Mouse (Mus musculus): ENCODE data around the gene Nbea. TPM values are rescaled to one million over a fixed set of nuclear protein-coding genes. Genes with fewer than 3 reads are reported as not detected.

Gene Nbea
- polyA plus RNA-seq, 1 experiment from 2014 or later: 8.9 TPM

DNA sequence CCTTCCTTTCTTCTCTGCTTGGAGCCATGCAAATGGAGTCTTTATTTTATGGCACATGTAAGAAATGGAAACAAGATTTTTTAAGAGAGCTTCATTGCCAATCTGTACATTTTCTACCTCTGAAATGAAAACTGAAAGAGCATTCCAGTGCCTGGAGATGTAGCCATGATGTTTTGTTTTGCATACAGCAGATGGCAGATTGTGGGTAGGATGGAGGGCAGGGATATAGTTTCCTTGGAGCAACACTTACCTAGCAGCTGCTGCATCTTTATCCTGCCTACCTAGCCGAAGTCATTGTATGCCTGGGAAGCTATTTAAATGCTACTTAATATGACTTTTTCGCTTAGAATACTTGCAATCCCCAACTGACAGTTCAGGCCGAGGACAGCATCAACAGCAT is 518.8 kb downstream of the Nbea start:
- Histone ChIP-seq H3K27me3 (replicated peaks) (no peaks in the 10 kb centered on the region), H3K4me3 (replicated peaks) (no peak overlapping the region), H3K4me1 (no peaks in the 10 kb centered on the region), H3K9ac (no peak overlapping the region), H3K36me3 (no peaks in the 10 kb centered on the region), H3K4me2 (no peak overlapping the region), H3K9me3 (no peaks in the 10 kb centered on the region), H3K27ac (no peak overlapping the region)
- no peak for ATAC-seq (ENCODE audit: insufficient read depth, low FRiP score, low read depth)
- 88% methylated on average over 3 of the region's 3 CpGs for WGBS

DNA sequence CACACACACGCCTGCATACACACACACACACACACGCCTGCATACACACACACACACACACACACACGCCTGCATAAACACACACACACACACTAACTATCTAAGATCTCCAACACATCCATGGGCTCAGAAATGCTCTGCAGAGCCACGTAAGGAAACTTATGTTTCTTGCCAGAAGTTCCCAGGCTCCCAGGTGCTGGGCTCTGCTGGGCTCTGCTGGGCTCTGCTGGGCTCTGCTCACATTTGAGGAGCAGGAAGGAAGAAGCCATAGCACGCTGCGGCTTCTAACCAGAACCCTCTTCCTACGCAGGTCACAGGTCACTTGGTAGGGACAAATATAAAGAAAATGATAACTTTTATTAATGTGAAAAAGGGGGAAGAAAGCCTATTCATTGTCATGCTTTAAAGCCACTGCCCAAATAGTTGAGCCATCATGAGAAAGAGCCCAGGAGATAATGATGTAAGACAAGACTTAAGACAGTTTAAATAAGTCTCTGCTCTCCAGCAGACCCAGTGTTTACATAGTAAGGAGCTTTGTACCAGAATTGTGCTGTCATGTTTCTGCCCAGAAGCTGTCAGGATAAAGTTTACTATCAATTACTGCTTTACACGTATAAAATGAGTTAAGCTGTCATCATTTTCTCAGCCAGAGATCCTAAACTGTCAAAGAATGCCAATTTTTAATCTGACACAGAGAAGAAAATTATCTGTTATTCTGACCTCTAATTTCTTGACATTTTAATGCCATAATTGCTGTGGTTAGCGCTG is 521.6 kb downstream of the Nbea start:
- Histone ChIP-seq H3K27ac (no peak overlapping the region), H3K27me3 (replicated peaks) (no peaks in the 10 kb centered on the region), H3K9ac (no peak overlapping the region), H3K4me1 (no peaks in the 10 kb centered on the region), H3K4me3 (replicated peaks) (no peak overlapping the region), H3K4me2 (no peak overlapping the region), H3K36me3 (no peaks in the 10 kb centered on the region), H3K9me3 (no peaks in the 10 kb centered on the region)
- no peak for ATAC-seq (ENCODE audit: insufficient read depth, low FRiP score, low read depth)
- WGBS: 42% methylated on average over 8 of the region's 9 CpGs

DNA sequence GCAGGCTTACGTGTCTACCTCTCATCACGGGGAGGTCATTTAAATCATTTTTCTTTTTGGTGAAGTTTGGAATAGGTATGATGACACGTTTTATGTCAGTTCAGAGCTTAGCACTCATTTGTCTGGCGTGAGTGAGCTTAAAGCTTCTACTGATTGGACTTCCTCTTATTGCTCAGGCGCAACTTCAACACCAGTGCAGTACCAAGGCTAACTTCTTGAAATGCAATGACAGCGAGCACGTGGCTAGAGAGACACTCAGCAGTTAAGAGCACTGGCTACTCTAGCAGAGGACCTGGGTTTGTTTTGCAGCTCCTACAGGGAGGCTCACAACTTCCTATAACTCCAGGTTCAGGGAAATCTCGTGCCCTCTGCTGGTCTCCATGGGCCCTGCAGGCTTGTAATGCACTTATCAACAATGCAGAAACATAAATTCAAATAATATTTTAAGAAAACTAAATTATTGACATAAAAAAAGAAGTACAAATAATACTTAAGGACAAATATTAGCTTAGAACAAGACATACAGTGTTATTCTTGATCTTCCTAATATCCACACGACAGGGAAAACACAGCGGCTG is 523.2 kb downstream of the Nbea start:
- no peaks in the 10 kb centered on the region for H3K36me3 ChIP-seq
- 86% methylated on average over 10 of the region's 10 CpGs for WGBS
- H3K9ac ChIP-seq: no peak overlapping the region
- ATAC-seq (ENCODE audit: insufficient read depth, low FRiP score, low read depth): no peak
- no peak overlapping the region for H3K4me3 ChIP-seq (replicated peaks)
- no peaks in the 10 kb centered on the region for H3K27me3 ChIP-seq (replicated peaks)
- H3K4me2 ChIP-seq: no peak overlapping the region
- no peak overlapping the region for H3K27ac ChIP-seq
- H3K9me3 ChIP-seq: no peaks in the 10 kb centered on the region
- no peaks in the 10 kb centered on the region for H3K4me1 ChIP-seq

DNA sequence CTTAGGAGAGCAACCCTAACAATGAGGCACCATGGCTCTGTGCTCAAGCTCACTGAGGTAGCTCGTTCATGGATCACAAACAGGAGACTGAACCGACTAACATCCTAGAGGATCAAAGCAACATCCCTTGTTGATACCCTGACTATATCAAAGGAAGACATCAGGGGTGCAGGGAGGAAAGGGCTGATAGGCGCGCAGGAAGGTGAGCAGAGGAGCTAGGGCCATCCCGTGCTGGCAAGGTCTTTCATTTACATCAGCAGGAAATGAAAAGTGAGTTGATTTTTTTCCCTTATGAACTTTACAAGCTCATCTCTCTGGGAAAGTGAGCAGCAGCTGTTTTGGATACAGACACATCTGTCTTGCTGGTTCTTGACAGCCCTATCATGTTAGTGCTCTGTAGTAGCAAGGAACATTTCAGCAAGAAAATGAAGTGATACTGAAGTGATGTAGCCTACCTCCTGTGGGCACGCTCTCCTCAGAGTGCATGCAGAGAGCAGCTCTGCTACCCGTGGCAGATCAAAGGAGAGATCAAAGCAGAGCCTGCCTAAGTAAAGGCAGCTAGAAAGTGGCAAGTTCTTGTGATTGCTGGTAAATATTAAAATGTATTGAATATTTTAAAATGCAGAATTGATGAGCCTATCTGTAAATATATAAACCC is 523.8 kb downstream of the Nbea start:
- Histone ChIP-seq H3K36me3 (no peaks in the 10 kb centered on the region), H3K4me3 (replicated peaks) (no peak overlapping the region), H3K27me3 (replicated peaks) (no peaks in the 10 kb centered on the region), H3K9ac (no peak overlapping the region), H3K9me3 (no peaks in the 10 kb centered on the region), H3K4me1 (no peaks in the 10 kb centered on the region), H3K4me2 (no peak overlapping the region), H3K27ac (no peak overlapping the region)
- ATAC-seq (ENCODE audit: insufficient read depth, low FRiP score, low read depth): no peak
- WGBS: 52% methylated on average over 7 of the region's 7 CpGs

DNA sequence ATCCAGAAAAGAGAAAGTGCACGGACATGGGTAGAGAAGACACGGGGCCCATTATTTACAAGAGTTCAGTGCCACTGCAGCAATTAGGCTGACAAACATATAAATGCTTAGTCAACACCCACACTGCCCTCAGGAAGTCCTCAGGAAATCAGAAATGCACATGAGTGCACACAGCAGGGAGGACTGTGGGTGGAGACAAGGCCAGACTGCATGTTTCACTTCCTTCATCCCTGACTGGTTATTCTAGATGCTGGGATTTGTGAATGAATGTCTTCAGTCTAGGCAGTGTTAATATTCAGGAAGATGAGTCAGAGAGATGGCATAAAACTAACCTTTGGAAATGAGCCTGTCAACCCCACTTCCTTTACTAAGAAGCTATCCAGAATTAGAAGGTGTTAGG is 531.2 kb downstream of the Nbea start:
- Histone ChIP-seq H3K4me3 (replicated peaks) (no peak overlapping the region), H3K36me3 (no peaks in the 10 kb centered on the region), H3K27me3 (replicated peaks) (no peaks in the 10 kb centered on the region), H3K9ac (no peak overlapping the region), H3K4me1 (no peaks in the 10 kb centered on the region), H3K9me3 (no peaks in the 10 kb centered on the region), H3K27ac (no peak overlapping the region), H3K4me2 (no peak overlapping the region)
- no peak for ATAC-seq (ENCODE audit: insufficient read depth, low FRiP score, low read depth)
- 66% methylated on average over 2 of the region's 2 CpGs for WGBS

DNA sequence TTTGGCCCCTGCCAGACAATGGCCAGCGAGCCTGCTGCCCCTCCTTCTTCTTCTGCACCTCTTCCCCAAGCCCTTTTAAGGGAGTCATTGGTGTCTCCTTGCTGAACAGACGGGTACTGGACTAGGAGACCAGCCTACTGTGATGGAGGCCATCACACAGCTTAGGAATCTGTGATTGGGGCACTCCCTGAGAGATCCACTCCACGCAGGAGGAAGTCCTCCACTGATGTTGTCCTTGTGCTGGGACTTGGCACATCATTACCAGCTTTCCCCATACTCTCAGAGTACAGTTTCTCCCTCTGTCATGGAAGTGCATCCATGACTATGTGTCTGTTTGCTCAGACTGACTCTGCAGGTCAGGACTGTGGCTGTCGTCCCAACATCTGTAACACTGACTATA is 531.6 kb downstream of the Nbea start:
- Histone ChIP-seq H3K27ac (no peak overlapping the region), H3K9me3 (no peaks in the 10 kb centered on the region)
- no peak for ATAC-seq (ENCODE audit: insufficient read depth, low FRiP score, low read depth)

DNA sequence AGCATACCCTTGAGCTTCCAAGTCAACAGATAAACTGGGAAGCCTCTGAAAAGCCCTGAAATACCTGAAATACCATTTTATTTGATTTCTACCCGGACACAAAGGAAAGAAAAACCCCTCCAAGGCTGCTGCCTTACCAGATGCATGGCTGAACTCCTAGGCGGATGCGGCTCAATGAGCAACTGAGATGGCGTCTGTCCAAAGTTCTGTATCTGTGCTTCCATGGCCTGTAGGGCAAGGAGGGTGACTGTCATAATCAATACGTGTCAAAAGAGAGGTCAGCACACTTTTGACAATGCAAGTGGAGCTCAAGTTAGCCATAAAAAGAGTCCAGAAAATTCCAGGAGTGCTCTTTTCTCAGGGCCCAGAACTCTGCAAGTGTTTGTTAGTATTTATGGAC is 534.0 kb downstream of the Nbea start:
- Histone ChIP-seq H3K36me3 (no peaks in the 10 kb centered on the region), H3K4me2 (no peak overlapping the region), H3K9ac (no peak overlapping the region), H3K27me3 (replicated peaks) (no peaks in the 10 kb centered on the region), H3K4me3 (replicated peaks) (no peak overlapping the region), H3K4me1 (no peaks in the 10 kb centered on the region), H3K9me3 (no peaks in the 10 kb centered on the region), H3K27ac (no peak overlapping the region)
- WGBS: 71% methylated on average over 5 of the region's 5 CpGs
- no peak for ATAC-seq (ENCODE audit: insufficient read depth, low FRiP score, low read depth)

More for the DNA sequence above, 531.6 kb downstream of the Nbea start:
- no peak overlapping the region for H3K4me3 ChIP-seq (replicated peaks)
- WGBS: 68% methylated on average over 4 of the region's 4 CpGs
- H3K27me3 ChIP-seq (replicated peaks): no peaks in the 10 kb centered on the region
- no peaks in the 10 kb centered on the region for H3K4me1 ChIP-seq
- H3K36me3 ChIP-seq: no peaks in the 10 kb centered on the region
- no peak overlapping the region for H3K4me2 ChIP-seq
- H3K9ac ChIP-seq: no peak overlapping the region

DNA sequence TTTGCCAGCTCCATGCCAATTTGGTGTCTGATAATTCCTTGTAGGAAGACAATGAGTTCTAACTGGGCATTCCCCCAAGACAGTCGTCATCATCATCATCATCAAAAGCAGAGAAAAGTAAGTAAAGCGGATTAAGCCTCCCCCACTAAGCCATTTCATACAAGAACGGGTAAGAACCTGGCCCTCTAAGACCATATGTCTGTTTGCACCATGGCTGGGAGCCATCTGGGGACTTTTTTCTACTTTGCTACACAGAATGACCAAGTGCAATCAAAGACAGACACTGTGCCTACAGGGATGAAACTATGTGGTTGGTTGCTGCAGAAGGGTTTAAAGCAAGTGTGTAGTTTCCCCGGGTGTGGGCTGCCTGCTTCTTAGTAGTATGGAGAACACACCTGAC is 535.2 kb downstream of the Nbea start:
- ATAC-seq (ENCODE audit: insufficient read depth, low FRiP score, low read depth): no peak
- H3K36me3 ChIP-seq: no peaks in the 10 kb centered on the region
- no peak overlapping the region for H3K9ac ChIP-seq
- no peak overlapping the region for H3K4me2 ChIP-seq
- no peak overlapping the region for H3K4me3 ChIP-seq (replicated peaks)
- 79% methylated on average over 4 of the region's 4 CpGs for WGBS
- H3K9me3 ChIP-seq: no peaks in the 10 kb centered on the region
- H3K27me3 ChIP-seq (replicated peaks): no peaks in the 10 kb centered on the region
- no peak overlapping the region for H3K27ac ChIP-seq
- no peaks in the 10 kb centered on the region for H3K4me1 ChIP-seq

DNA sequence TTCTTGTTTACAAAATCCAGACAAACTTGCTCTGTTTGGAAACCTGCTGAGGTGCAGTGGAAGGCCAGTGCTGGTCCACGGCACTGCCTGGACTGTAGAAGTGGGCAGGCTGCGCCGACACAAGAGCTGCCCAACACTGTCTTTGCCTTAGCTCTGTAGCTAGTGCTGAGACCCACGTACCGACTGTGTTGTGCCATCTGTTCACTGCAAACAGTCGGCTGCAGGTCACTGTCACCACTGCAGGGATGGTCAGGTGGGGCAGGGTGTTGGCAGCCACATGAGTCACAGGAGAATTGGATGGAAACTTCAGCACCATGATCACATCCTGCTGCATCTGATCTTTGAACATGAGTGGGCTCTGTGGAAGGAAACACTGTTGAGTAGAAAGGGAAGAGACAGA is 536.3 kb downstream of the Nbea start:
- Histone ChIP-seq H3K36me3 (no peaks in the 10 kb centered on the region), H3K9ac (no peak overlapping the region), H3K4me2 (no peak overlapping the region), H3K27ac (no peak overlapping the region), H3K27me3 (replicated peaks) (no peaks in the 10 kb centered on the region), H3K4me1 (no peaks in the 10 kb centered on the region), H3K9me3 (no peaks in the 10 kb centered on the region), H3K4me3 (replicated peaks) (no peak overlapping the region)
- no peak for ATAC-seq (ENCODE audit: insufficient read depth, low FRiP score, low read depth)
- WGBS: 67% methylated on average over 6 of the region's 6 CpGs

DNA sequence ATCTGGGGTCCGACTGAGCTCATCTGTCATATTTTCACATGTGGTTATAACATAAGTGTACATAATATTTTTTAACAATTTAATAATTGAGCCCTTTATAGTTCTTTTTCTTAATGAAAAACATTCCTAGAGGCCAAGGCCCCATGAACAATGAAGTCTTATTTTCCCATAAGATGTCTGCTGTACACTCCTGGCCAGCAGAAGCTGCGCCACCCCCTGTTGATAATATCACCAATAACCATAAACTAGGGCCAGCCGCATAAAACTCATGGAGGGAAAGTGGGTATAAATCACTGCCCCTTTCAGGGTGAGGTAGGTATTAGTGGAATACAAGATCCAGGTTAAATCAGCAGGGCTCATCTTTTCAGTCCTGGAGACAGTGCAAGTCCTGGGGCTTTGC is 537.1 kb downstream of the Nbea start:
- Histone ChIP-seq H3K9ac (no peak overlapping the region), H3K27ac (no peak overlapping the region), H3K4me3 (replicated peaks) (no peak overlapping the region), H3K27me3 (replicated peaks) (no peaks in the 10 kb centered on the region), H3K4me1 (no peaks in the 10 kb centered on the region), H3K4me2 (no peak overlapping the region), H3K36me3 (no peaks in the 10 kb centered on the region), H3K9me3 (no peaks in the 10 kb centered on the region)
- no peak for ATAC-seq (ENCODE audit: insufficient read depth, low FRiP score, low read depth)
- 83% methylated on average over 3 of the region's 3 CpGs for WGBS

DNA sequence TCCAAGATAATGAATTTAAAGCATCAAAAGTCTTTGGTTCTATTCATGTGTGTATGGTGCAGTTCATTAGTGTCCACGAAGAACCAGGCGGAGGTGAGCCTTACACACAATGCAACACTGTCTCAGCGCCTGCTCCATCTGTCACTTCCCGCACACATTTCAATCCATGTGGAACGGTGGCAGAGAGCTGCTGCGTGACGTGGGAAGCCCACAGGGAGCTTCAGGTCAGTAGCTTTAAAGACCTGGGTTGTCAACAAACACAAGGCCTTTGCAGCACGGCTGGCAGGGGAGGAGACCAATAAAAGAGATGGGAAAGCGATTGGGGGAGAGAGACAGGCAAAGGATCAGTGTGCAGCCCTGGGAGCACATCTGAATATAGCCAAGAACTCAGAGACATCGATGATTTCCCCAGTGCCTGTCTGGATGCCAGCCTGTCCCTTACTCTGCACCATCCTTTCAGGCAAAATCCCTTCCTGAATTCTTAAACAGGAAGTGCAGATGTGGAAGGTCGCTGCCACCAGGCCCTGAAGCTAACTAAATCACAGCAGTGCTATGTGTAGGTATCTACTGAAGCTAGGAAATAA is 539.4 kb downstream of the Nbea start:
- H3K27me3 ChIP-seq (replicated peaks): no peaks in the 10 kb centered on the region
- no peaks in the 10 kb centered on the region for H3K9me3 ChIP-seq
- 72% methylated on average over 11 of the region's 11 CpGs for WGBS
- H3K4me2 ChIP-seq: no peak overlapping the region
- no peaks in the 10 kb centered on the region for H3K36me3 ChIP-seq
- H3K4me3 ChIP-seq (replicated peaks): no peak overlapping the region
- no peak overlapping the region for H3K9ac ChIP-seq
- ATAC-seq (ENCODE audit: insufficient read depth, low FRiP score, low read depth): no peak
- no peak overlapping the region for H3K27ac ChIP-seq
- no peaks in the 10 kb centered on the region for H3K4me1 ChIP-seq

DNA sequence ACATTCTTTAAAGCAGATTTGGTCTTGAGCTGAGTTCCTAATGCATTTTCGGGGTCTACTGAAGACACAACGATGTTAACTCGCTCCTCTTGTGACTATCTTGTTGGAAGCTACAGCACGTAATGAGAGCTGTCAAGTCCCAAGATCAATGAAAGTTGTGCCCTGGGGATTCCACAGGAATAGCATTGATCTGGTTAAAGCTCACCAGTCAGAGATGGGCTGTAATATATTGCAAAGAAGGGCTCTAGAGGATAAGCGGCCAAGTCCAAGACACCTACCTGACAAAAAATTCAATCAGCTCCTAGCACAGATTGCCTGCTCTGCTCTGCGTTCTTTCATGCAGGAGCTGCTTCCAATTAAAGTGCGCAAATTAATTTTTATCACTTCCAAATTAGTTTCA is 545.8 kb downstream of the Nbea start:
- Histone ChIP-seq H3K9me3 (no peaks in the 10 kb centered on the region), H3K4me3 (replicated peaks) (no peak overlapping the region), H3K36me3 (no peaks in the 10 kb centered on the region), H3K9ac (no peak overlapping the region), H3K27me3 (replicated peaks) (no peaks in the 10 kb centered on the region), H3K4me1 (no peaks in the 10 kb centered on the region), H3K27ac (no peak overlapping the region), H3K4me2 (no peak overlapping the region)
- WGBS: 81% methylated on average over 7 of the region's 7 CpGs
- ATAC-seq (ENCODE audit: insufficient read depth, low FRiP score, low read depth): no peak

Data from stomach, embryonic 15.5 days (tissue).